Mouse (Mus musculus) erythroblast, embryonic 14.5 days (primary cell): ENCODE data around the gene Rnf151.
"Not testable (repeated sequence)": the region's sequence is repeated elsewhere in the genome, so short reads cannot be mapped to it uniquely, and the experiment has no call there.

ENCODE experiments used
- GATA1 ChIP-seq: IDR thresholded peaks from 2 replicates; pipeline ENCODE4 v1.6.1; 2012; ENCODE audit warnings: low read length, inconsistent platforms, mixed read lengths
- TAL1 ChIP-seq: IDR thresholded peaks from 3 replicates; pipeline ENCODE4 v1.6.1; 2012; ENCODE audit warnings: low read length, inconsistent platforms, mixed read lengths

- not testable (repeated sequence) for TF ChIP-seq TAL1, GATA1
Measured at GRCm38 (mm10) chr17:24721383-24721955, 3.6 kb upstream of the Rnf151 start.
